Mouse (Mus musculus) bone marrow, adult 2 months (tissue): ENCODE data around the gene Hif3a. TPM values are rescaled to one million over a fixed set of nuclear protein-coding genes. Genes with fewer than 3 reads are reported as not detected.

Source experiments
- H3K27ac ChIP-seq: fragments of 200-500 bp; 2 replicates; pipeline ENCODE4 v1.5.1; 2012; ENCODE audit warnings: low read depth, mild to moderate bottlenecking, control low read depth, inconsistent platforms, low read length; ENCODE audit not compliant: control insufficient read depth, poor library complexity, insufficient read depth
- H3K4me1 ChIP-seq: fragments of 200-500 bp; 2 replicates; pipeline ENCODE4 v1.6.1; 2011; ENCODE audit warnings: low read length; ENCODE audit not compliant: control insufficient read depth, insufficient read depth
- H3K4me3 ChIP-seq: fragments of 200-500 bp; replicated peaks from 2 replicates; pipeline ENCODE3; 2011; ENCODE audit warnings: mild to moderate bottlenecking, low read depth, low read length, control low read depth; ENCODE audit not compliant: control insufficient read depth
- CTCF ChIP-seq: fragments of 200-500 bp; IDR thresholded peaks from 2 replicates; pipeline ENCODE4 v1.5.1; 2011; ENCODE audit warnings: low read length, control low read depth; ENCODE audit not compliant: control insufficient read depth, insufficient read depth
- POLR2A ChIP-seq: fragments of 200-500 bp; IDR thresholded peaks from 2 replicates; pipeline ENCODE4 v1.6.1; 2011; ENCODE audit warnings: low read depth, mild to moderate bottlenecking, control low read depth, low read length, borderline replicate concordance; ENCODE audit not compliant: control insufficient read depth
- WGBS: fragments of 180-500 bp; shearing (Covaris S2); methylation state at CpG from one replicate; pipeline ENCODE4 v1.1.7; 2018; 5-methylcytosine and 5-hydroxymethylcytosine counted together
- polyA plus RNA-seq: library from polyadenylated mRNA; stranded (reverse); fragments of >200 nt; gene quantifications from 2 replicates; pipeline ENCODE4 v1.2.4, GENCODE M21; 2011; ENCODE audit warnings: low replicate concordance; ENCODE audit not compliant: missing spikeins, insufficient read depth, insufficient read length

Gene Hif3a
- polyA plus RNA-seq, 1 experiment = 1.8 TPM

GRCm38 (mm10) chr7:17060031-17060781, 2.0 kb downstream of the Hif3a start:
- H3K4me1 ChIP-seq = peaks cover 6% of the 10 kb centered on the region
- H3K4me3 ChIP-seq = no peak overlapping the region
- no peak for TF ChIP-seq CTCF
- TF ChIP-seq POLR2A = peak; percentile 40; the same call in 1 of the 2 replicates
- H3K27ac ChIP-seq = no peak overlapping the region; the same call in 1 of the 2 replicates
- 7% methylated on average over 9 of the region's 9 CpGs for WGBS

GRCm38 (mm10) chr7:17059463-17059844, 2.8 kb downstream of the Hif3a start:
- Histone ChIP-seq H3K4me3 (no peak overlapping the region), H3K27ac (peak overlapping the region; percentile 28; the same call in 1 of the 2 replicates), H3K4me1 (peaks cover 6% of the 10 kb centered on the region)
- TF ChIP-seq POLR2A (no peak), CTCF (no peak)
- 51% methylated on average over 3 of the region's 3 CpGs for WGBS

GRCm38 (mm10) chr7:17058816-17059462, 3.3 kb downstream of the Hif3a start:
- Histone ChIP-seq H3K4me1 (peaks cover 6% of the 10 kb centered on the region), H3K4me3 (no peak overlapping the region), H3K27ac (peak overlapping the region; percentile 39)
- TF ChIP-seq POLR2A (no peak), CTCF (no peak)
- 14% methylated on average over 8 of the region's 8 CpGs for WGBS

GRCm38 (mm10) chr7:17058071-17058689, 4.0 kb downstream of the Hif3a start:
- peaks cover 6% of the 10 kb centered on the region for H3K4me1 ChIP-seq
- no peak overlapping the region for H3K4me3 ChIP-seq
- TF ChIP-seq POLR2A (no peak), CTCF (no peak)
- peak overlapping the region; percentile 39 for H3K27ac ChIP-seq
- WGBS = 2% methylated on average over 16 of the region's 16 CpGs

- H3K4me1 ChIP-seq = peaks cover 4% of the 10 kb centered on the region
- TF ChIP-seq POLR2A (no peak), CTCF (no peak)
- H3K4me3 ChIP-seq = no peak overlapping the region
- peak overlapping the region; percentile 30 for H3K27ac ChIP-seq
- 27% methylated on average over 14 of the region's 14 CpGs for WGBS
Measured at GRCm38 (mm10) chr7:17056601-17057523, 5.4 kb downstream of the Hif3a start.

GRCm38 (mm10) chr7:17056081-17056581, 6.1 kb downstream of the Hif3a start:
- peak overlapping the region; percentile 30 for H3K27ac ChIP-seq
- TF ChIP-seq CTCF (no peak), POLR2A (no peak; the same call in 1 of the 2 replicates)
- H3K4me3 ChIP-seq = peak overlapping the region; percentile 61
- H3K4me1 ChIP-seq = peaks cover 4% of the 10 kb centered on the region
- WGBS = 1% methylated on average over 42 of the region's 42 CpGs

GRCm38 (mm10) chr7:17055287-17055946, 6.8 kb downstream of the Hif3a start:
- WGBS = 84% methylated on average over 4 of the region's 4 CpGs
- H3K4me1 ChIP-seq = peaks cover 4% of the 10 kb centered on the region; the same call in 1 of the 2 replicates
- TF ChIP-seq CTCF (no peak), POLR2A (no peak)
- no peak overlapping the region for H3K27ac ChIP-seq
- H3K4me3 ChIP-seq = no peak overlapping the region
